Mouse (Mus musculus) heart, adult 2 months (tissue): Measurements from ENCODE around the gene Aldh1b1.

Experiments
- CTCF ChIP-seq: fragments of 200-600 bp; IDR thresholded peaks from 2 replicates; pipeline ENCODE4 v1.8.1; 2022; ENCODE audit warnings: antibody characterized with exemption, mild to moderate bottlenecking, moderate library complexity
- EP300 ChIP-seq: fragments of 200-500 bp; IDR thresholded peaks from 2 replicates; pipeline ENCODE4 v1.6.1; 2011; ENCODE audit warnings: low read depth, low read length, control low read depth; ENCODE audit not compliant: insufficient read depth
- POLR2A ChIP-seq: fragments of 200-500 bp; IDR thresholded peaks from 2 replicates; pipeline ENCODE4 v1.6.1; 2011; ENCODE audit warnings: mild to moderate bottlenecking, low read depth, low read length, control low read depth; ENCODE audit not compliant: insufficient read depth

- no peak for TF ChIP-seq POLR2A
- no peak for TF ChIP-seq CTCF
- no peak for TF ChIP-seq EP300
These were observed 40.9 kb upstream of the Aldh1b1 start for GRCm38 (mm10) chr4:45757941-45758340.
